Mouse (Mus musculus) c-Kit-negative CD71-positive TER-119-positive erythroid progenitor cells, embryonic 14.5 days (primary cell): Measurements from ENCODE around the gene Sept1.

Source experiments
- DNase-seq: peaks from one replicate; pipeline ENCODE4 v3.0.0-alpha.2; 2013; ENCODE audit warnings: low read depth, low spot score

Gene Sept1

GRCm38 (mm10) chr7:127218670-127219069 lies 14.3 kb downstream of the Sept1 start:
- no peak for DNase-seq

- DNase-seq: no peak
Measured at GRCm38 (mm10) chr7:127217901-127218642, 14.9 kb downstream of the Sept1 start.

- DNase-seq: no peak
Measured at GRCm38 (mm10) chr7:127217475-127217874, 15.5 kb downstream of the Sept1 start.

GRCm38 (mm10) chr7:127216307-127216706 lies 16.6 kb downstream of the Sept1 start:
- DNase-seq: no peak

- no peak for DNase-seq
Measured at GRCm38 (mm10) chr7:127214981-127215871, 17.7 kb downstream of the Sept1 start.

- DNase-seq: no peak
Measured at GRCm38 (mm10) chr7:127214521-127214920, 18.4 kb downstream of the Sept1 start.

- DNase-seq: no peak
Measured at GRCm38 (mm10) chr7:127213930-127214329, 19.0 kb downstream of the Sept1 start.

GRCm38 (mm10) chr7:127213485-127213884 lies 19.4 kb downstream of the Sept1 start:
- DNase-seq: no peak

GRCm38 (mm10) chr7:127212432-127213250 lies 20.3 kb downstream of the Sept1 start:
- DNase-seq: no peak

GRCm38 (mm10) chr7:127211014-127211745 lies 21.8 kb downstream of the Sept1 start:
- no peak for DNase-seq

GRCm38 (mm10) chr7:127210266-127210665 lies 22.7 kb downstream of the Sept1 start:
- no peak for DNase-seq

GRCm38 (mm10) chr7:127209851-127210250 lies 23.1 kb downstream of the Sept1 start:
- no peak for DNase-seq

- DNase-seq: peak; percentile 86
Measured at GRCm38 (mm10) chr7:127208553-127209438, 24.1 kb downstream of the Sept1 start, which contains the start of gene Mylpf. TSS of gene Mylpf (plus strand) at chr7:127208890.

GRCm38 (mm10) chr7:127208295-127208552 lies 24.7 kb downstream of the Sept1 start, which contains the start of gene Tbc1d10b:
TSS of gene Tbc1d10b (minus strand) at chr7:127208468.
- no peak for DNase-seq

GRCm38 (mm10) chr7:127207374-127208294 lies 25.3 kb downstream of the Sept1 start:
- DNase-seq: no peak

- DNase-seq: no peak
Measured at GRCm38 (mm10) chr7:127206606-127207005, 26.3 kb downstream of the Sept1 start.

- DNase-seq: no peak
Measured at GRCm38 (mm10) chr7:127196484-127196883, 36.4 kb downstream of the Sept1 start.

GRCm38 (mm10) chr7:127195544-127196295 lies 37.2 kb downstream of the Sept1 start, which contains the start of gene Cd2bp2:
TSS of gene Cd2bp2 (minus strand) at chr7:127196050.
- peak; percentile 89 for DNase-seq
